Mouse (Mus musculus): ENCODE measurements around the gene Padi4.

Gene Padi4

DNA sequence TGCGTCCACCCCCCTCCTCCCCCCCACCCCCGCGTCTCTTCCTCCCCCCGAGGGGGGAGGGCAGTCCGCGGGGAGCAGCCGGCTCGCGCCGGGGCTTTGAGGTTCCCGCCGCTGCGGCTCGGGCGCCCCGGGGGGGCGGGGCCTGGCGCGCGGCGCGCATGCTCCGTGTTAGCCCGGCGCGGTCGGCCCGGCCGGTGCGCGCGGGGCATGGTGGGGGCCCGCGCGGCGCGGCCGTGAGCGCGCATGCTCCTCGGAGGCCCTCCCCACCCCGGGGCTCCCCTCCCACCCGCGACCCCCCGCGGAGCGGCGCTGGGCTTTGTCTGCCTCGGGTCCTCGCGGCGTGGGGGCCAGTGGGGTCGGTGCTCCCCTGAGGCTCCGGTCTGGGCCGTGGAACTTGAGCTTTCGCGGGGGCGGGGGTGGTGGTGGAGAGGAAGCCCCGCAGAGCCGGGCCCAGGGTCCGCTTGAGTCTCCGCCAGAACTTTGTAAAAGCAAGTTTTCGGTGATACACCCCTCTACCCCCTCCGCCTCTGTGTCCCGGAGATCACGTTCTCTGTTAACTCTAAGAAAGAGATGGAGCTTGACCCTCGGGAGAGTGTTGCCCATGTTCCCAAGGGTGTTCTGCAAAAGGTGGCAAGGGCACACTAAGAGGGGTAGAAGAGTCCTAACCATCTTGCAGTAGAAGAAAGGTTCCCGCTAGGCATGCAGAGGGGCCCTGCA is 71.3 kb downstream of the Padi4 start:
- 1% methylated on average over 57 of the region's 68 CpGs for WGBS

DNA sequence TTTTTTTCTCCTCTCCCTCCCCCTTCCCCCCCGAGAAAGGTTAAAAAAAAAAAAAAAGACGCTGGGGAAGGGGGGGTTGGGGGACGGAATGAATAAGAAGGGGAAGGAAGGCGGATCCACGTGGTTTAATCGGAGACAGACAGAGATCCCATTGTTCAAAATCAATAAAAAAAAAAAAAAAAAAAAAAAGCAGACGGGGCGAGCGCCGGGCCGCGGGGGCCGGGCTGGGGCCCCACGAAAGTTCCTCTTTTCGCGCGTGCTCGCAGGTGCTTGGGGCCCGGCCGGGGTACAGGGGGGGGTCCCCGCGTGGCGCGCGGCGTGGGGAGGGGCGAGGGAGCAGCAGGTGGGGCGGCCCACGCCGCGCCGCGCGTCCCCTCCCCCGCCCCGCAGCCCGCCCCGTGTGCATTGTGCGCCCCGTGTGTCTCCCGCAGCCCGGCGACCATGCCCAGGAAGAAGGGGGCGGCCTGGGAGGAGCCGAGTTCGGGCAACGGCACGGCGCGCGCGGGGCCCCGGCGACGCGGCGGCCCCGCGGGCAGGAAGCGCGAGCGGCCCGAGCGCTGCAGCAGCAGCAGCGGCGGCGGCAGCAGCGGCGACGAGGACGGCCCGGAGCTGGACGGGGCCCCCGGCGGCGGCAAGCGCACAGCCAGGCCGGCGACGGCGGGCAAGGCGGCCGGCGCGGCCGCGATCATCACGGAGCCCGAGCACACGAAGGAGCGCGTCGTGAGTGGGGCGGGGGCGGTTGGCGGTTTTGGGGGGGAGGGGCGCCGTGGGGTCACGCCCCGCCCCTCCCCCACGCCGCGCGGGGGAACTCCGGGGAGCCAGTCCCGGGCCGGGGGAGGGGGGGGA is 72.1 kb downstream of the Padi4 start:
- 2% methylated on average over 95 of the region's 107 CpGs for WGBS

DNA sequence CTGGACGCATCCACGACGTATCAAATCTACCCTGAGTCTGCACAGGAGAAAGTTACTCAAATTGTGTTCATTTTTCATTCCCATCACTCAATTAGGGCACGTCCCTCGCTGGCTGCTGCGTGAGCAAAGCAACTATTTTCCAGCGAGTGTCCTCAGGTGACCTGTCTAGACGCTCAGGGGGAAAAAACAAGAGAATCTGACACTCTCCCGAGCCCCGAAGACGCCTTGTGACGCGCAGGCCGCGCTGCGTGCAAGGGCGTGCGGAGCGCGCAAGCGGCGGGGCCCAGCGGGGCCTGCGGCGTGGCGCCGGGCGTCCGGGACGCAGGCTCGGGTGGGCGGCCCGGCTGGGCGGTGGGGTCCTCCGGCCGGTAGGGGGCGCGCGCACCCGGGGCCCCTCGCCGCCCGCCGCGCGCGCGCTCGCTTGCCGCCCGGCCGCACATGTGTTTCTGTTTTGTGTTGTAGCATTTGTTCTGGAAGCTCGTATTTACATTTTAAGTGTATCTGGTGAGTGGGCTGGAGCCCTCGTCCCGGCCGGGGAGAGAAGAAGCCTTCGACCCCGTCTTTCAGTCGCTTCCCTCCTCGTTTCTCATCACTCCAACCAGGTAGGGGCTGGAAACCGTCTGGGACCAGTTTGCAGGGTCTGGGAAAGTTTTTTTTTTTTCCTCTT is 72.9 kb downstream of the Padi4 start:
- under 1% methylated on average over 61 of the region's 61 CpGs for WGBS

DNA sequence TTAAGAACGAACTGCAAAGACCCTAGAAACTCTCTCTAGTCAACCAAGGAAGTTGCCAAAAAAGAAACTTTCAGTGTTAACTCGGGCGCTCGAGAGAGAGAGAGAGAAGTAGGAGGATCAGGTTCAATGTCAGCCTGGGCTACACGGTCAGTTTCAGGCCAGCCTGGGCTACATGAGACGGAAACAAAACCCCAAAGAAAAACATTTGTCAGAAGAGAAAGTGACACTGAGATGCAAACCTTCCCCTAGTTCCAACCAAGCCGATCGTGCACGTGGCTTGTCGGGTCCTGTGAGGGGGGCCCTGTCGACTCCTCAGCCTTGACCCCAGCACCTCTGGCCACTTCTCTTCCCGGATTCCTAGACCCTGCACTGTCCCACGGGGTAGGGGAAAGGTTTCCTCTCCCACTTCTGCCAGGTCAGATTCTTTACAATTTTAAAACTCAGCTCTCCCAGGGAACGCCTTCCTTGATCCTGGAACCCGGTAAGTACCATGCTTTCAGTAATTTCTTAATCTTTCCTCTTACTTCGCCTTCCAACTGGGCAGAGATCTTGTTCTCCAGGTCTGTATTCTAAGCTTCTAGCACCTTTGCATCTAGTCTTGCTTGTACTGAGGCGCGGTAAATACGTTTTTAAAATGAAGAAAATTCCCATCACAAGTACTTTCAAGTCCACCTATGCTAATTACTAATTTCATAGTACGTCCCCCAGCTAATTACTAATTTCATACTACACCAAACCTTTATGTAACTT is 73.6 kb downstream of the Padi4 start, which contains the start of gene Rcc2:
TSS of gene Rcc2 (plus strand) at position 273 of the 750 bp plus-strand sequence.
- WGBS, result 8% methylated on average over 20 of the region's 20 CpGs

DNA sequence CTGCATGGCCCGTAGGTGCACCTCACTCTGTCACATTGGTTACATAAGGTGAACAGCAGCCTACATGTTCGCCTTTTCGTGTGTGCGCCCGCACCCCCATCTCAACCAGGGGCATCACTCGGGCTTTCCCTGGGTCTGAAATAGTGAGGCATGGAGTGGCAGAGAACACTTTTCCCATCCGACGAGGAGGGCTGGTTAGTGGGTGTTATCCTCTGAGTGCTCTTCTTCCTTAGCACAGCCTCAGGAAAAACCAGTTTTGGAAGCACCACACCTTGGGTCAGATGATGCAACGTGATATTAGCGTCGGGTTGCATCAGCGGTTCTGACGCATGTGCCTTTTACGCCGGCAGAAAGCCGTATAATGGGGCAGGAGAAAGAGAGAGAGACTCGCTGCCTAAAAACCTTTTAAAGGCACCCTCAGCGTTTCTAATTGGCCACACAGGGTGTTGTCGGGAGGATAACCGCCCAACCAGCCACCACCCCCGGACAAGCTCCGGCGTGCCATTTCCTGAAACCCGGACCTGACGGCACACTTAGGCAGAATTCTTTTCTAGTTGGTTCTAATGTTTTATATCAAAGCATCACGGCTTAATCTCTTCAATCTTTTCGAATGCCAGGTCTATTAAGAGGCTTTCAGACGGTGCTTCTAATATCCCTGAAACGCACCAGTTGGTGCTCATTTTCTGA is 74.5 kb downstream of the Padi4 start:
- 6% methylated on average over 29 of the region's 29 CpGs for WGBS
